Mouse (Mus musculus) small intestine, adult 2 months (tissue): ENCODE data around the gene Pde4a. TPM values are rescaled to one million over a fixed set of nuclear protein-coding genes. Genes with fewer than 3 reads are reported as not detected.
A peak's percentile ranks its signal among the peaks of the same experiment; 100 is the strongest.

Experiments used
- H3K27ac ChIP-seq: fragments of 200-500 bp; 2 replicates; pipeline ENCODE4 v1.5.1; 2012; ENCODE audit warnings: low read depth, low read length, control low read depth, inconsistent platforms; ENCODE audit not compliant: insufficient read depth
- H3K27me3 ChIP-seq: fragments of 200-500 bp; 2 replicates; pipeline ENCODE4 v1.6.1; 2012; ENCODE audit warnings: mild to moderate bottlenecking, moderate library complexity, low read length, inconsistent platforms; ENCODE audit not compliant: control insufficient read depth, insufficient read depth
- H3K36me3 ChIP-seq: fragments of 200-500 bp; 2 replicates; pipeline ENCODE4 v1.6.1; 2012; ENCODE audit warnings: mild to moderate bottlenecking, low read length, control low read depth, inconsistent platforms; ENCODE audit not compliant: control insufficient read depth, insufficient read depth
- H3K4me1 ChIP-seq: fragments of 200-500 bp; 2 replicates; pipeline ENCODE4 v1.6.1; 2012; ENCODE audit warnings: low read length, inconsistent platforms, mixed read lengths; ENCODE audit not compliant: control insufficient read depth, insufficient read depth, insufficient read length
- H3K4me3 ChIP-seq: fragments of 200-500 bp; 2 replicates; pipeline ENCODE4 v1.5.1; 2012; ENCODE audit warnings: low read depth, mild to moderate bottlenecking, control low read depth, inconsistent platforms, low read length, moderate library complexity
- CTCF ChIP-seq: fragments of 200-500 bp; IDR thresholded peaks from 2 replicates; pipeline ENCODE4 v1.5.1; 2012; ENCODE audit warnings: low read depth, mild to moderate bottlenecking, control low read depth, inconsistent platforms, low read length, moderate library complexity, mixed read lengths; ENCODE audit not compliant: insufficient replicate concordance, insufficient read length; ENCODE audit errors: extremely low read depth
- POLR2A ChIP-seq: fragments of 200-500 bp; IDR thresholded peaks from 2 replicates; pipeline ENCODE4 v1.6.1; 2012; ENCODE audit warnings: low read depth, mild to moderate bottlenecking, control low read depth, inconsistent platforms, low read length, moderate library complexity
- WGBS: fragments of 180-500 bp; shearing (Covaris S2); methylation state at CpG from one replicate; pipeline ENCODE4 v1.1.7; 2018; 5-methylcytosine and 5-hydroxymethylcytosine counted together
- polyA plus RNA-seq: library from polyadenylated mRNA; depleted of rRNA; stranded (reverse); fragments of >200 nt; gene quantifications from 2 replicates; pipeline ENCODE4 v1.2.3, GENCODE M21; 2012

The Pde4a gene
- polyA plus RNA-seq, 1 experiment = 5.1 TPM

GRCm38 (mm10) chr9:21136401-21136800, 29.1 kb upstream of the Pde4a start:
- peaks cover 8% of the 10 kb centered on the region for H3K4me1 ChIP-seq
- no peaks in the 10 kb centered on the region for H3K27me3 ChIP-seq
- H3K36me3 ChIP-seq = peaks cover 23% of the 10 kb centered on the region
- TF ChIP-seq CTCF = no peak
- H3K27ac ChIP-seq = peak overlapping the region; percentile 54
- H3K4me3 ChIP-seq = no peak overlapping the region
- 64% methylated on average over 6 of the region's 6 CpGs for WGBS

- Histone ChIP-seq H3K36me3 (peaks cover 28% of the 10 kb centered on the region), H3K4me3 (no peak overlapping the region), H3K4me1 (peaks cover 6% of the 10 kb centered on the region), H3K27ac (no peak overlapping the region), H3K27me3 (no peaks in the 10 kb centered on the region)
- 46% methylated on average over 3 of the region's 3 CpGs for WGBS
- TF ChIP-seq CTCF = peak; percentile 60; the same call in 1 of the 2 replicates
- no peak for TF ChIP-seq POLR2A
Observed at GRCm38 (mm10) chr9:21137229-21137628, 28.3 kb upstream of the Pde4a start.

- Histone ChIP-seq H3K27ac (no peak overlapping the region), H3K4me3 (no peak overlapping the region), H3K36me3 (peaks cover 39% of the 10 kb centered on the region), H3K4me1 (peaks cover 6% of the 10 kb centered on the region), H3K27me3 (no peaks in the 10 kb centered on the region)
- TF ChIP-seq POLR2A (no peak), CTCF (no peak)
- WGBS = 68% methylated on average over 4 of the region's 4 CpGs
Observed at GRCm38 (mm10) chr9:21138386-21138785, 27.1 kb upstream of the Pde4a start.

DNA sequence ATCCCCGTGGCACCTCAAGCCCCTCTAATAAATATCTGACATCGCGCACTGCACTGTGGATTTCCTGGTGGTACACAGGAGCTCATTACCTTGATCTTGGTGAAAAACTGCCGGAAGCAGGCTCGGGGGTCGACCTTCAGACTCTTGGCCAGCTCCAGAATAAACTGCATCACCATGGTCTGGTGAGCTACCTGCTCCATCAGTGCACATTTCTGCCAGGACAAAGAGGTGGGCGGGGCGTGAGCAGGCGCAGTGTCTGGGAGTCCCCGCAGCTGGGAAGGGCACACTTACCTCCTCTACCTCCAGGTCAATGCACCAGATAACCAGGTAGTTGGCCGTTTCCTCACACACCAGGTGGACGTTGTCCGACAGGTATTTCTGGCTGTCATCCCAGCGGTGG, 23.6 kb upstream of the Pde4a start:
- no peak overlapping the region for H3K27ac ChIP-seq
- TF ChIP-seq CTCF = no peak
- no peak for TF ChIP-seq POLR2A
- peaks cover 49% of the 10 kb centered on the region for H3K36me3 ChIP-seq
- 79% methylated on average over 14 of the region's 14 CpGs for WGBS
- H3K4me3 ChIP-seq = no peak overlapping the region
- peaks cover 4% of the 10 kb centered on the region for H3K4me1 ChIP-seq
- no peaks in the 10 kb centered on the region for H3K27me3 ChIP-seq

DNA sequence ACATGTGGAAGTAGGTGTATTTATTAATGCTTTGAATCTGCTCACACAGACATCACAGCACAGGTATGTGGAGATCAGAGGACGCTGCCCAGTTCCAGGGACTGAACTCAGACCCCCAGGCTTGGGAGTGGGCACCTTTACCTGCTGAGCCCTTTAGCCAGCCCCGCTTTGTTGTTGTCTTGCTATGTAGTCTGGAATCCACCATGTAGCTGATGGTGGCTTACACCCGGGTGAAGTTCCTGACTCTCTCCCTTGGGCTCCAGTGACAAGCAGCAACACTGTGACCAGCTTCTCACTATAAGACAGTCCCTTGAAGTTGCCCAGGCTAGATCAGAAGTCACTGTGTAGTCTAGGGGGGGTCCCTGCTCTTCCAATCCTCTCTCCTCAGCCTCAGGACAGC, 21.2 kb upstream of the Pde4a start:
- TF ChIP-seq CTCF (no peak), POLR2A (no peak)
- peaks cover 45% of the 10 kb centered on the region for H3K36me3 ChIP-seq
- no peaks in the 10 kb centered on the region for H3K27me3 ChIP-seq
- H3K4me3 ChIP-seq = no peak overlapping the region
- peaks cover 9% of the 10 kb centered on the region for H3K4me1 ChIP-seq
- WGBS = 93% methylated on average over 3 of the region's 3 CpGs
- H3K27ac ChIP-seq = no peak overlapping the region

DNA sequence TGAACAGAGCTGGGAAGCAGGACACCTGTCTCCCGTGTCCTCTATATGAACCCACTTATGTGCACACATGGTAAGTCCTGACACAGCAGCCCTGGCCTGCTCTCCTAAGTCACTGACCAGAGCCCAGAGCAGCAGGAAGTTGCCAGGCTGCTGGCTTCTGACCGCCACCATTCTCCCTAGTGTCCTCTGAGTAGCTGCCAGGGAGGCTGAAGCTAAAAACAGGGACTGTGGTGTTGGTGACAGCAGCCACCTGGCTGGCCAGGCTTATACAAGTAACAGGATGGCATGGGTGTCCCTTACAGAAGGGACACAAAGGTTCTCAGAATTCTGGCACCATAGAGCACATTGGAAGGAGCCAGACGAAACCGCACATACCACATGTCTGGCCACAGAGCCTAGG, 20.1 kb upstream of the Pde4a start:
- TF ChIP-seq CTCF (no peak), POLR2A (no peak)
- no peak overlapping the region for H3K27ac ChIP-seq
- H3K4me1 ChIP-seq = peaks cover 12% of the 10 kb centered on the region
- peaks cover 34% of the 10 kb centered on the region for H3K36me3 ChIP-seq
- H3K27me3 ChIP-seq = no peaks in the 10 kb centered on the region
- no peak overlapping the region for H3K4me3 ChIP-seq
- WGBS = 89% methylated on average over 4 of the region's 4 CpGs

DNA sequence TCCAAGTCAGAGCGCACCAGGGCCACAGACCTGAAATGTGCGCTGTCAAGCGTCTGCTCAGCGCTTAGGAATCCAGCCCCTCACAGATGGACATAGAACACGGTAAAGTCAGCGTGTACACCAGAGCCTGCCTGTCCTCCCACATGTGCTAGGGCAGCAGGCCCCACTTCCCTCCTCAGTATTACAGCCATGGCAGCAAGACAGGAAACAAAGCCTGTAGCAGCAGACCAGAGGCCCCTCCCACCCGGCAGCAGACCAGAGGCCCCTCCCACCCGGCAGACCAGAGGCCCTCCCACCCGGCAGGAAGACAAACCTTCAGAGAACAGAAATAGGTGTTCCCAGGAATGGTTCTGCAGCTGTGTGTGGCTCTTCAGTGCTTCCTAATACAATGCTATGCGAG, 18.8 kb upstream of the Pde4a start:
- TF ChIP-seq POLR2A = no peak
- no peak for TF ChIP-seq CTCF

DNA sequence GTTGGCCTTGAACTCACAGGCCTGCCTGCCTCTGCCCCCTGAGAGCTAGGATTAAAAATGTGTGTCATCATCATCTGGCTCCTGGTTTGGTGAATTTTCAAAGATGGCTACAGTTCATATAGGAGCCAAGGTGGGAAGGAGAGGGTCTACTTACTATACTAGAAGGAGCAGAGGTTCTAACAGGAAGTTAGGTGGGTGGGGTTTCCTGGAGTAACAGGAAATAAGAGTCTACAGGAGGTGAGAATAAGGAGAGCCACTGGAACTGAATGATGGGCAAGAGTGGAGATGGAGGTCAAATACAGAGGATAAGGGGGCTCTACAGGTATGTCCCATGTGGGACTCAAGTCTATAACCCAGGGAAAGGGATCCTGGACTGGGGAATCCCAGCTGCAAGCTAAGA, 17.1 kb upstream of the Pde4a start:
- Histone ChIP-seq H3K4me3 (no peak overlapping the region), H3K36me3 (peaks cover 9% of the 10 kb centered on the region), H3K27me3 (0 out of 2 replicates have a peak, but pooled peaks cover 7% of the 10 kb centered on the region), H3K4me1 (peaks cover 15% of the 10 kb centered on the region), H3K27ac (no peak overlapping the region)
- TF ChIP-seq CTCF = no peak
- TF ChIP-seq POLR2A = no peak

More for the DNA sequence above, 18.8 kb upstream of the Pde4a start:
- Histone ChIP-seq H3K27me3 (no peaks in the 10 kb centered on the region), H3K36me3 (peaks cover 25% of the 10 kb centered on the region), H3K4me3 (peak overlapping the region; percentile 10; the same call in 1 of the 2 replicates), H3K27ac (no peak overlapping the region), H3K4me1 (peaks cover 12% of the 10 kb centered on the region)
- WGBS = 39% methylated on average over 10 of the region's 10 CpGs
